Mouse (Mus musculus) gastrocnemius, postnatal 10 days (tissue): ENCODE results near the gene Atf5. TPM values are rescaled to one million over a fixed set of nuclear protein-coding genes. Genes with fewer than 3 reads are reported as not detected.
A peak's percentile ranks its signal among the peaks of the same experiment; 100 is the strongest.

Source experiments
- DNase-seq: peaks from one replicate; pipeline ENCODE4 v3.0.0; 2021; ENCODE audit warnings: mixed read lengths
- long read RNA-seq, 2 experiments: library from polyadenylated mRNA; stranded (forward); transcript quantifications; one replicate each; pipeline ENCODE4 v2.0.0; 2021
- total RNA-seq, 2 experiments: library from RNA; stranded (reverse); gene quantifications; 2 replicates each; pipeline ENCODE4 v1.2.3; 2021

Atf5 gene
- 10 to 100 TPM; 55.1 to 60.5 TPM for total RNA-seq
- long read RNA-seq, experiment 1, partial matches to known transcripts: 14 of 14 reads
- long read RNA-seq, experiment 1, other reads (novel, unspliced or antisense): 0 of 14 reads
- long read RNA-seq, experiment 2, partial matches to known transcripts: 5 of 6 reads
- long read RNA-seq, experiment 2, other reads (novel, unspliced or antisense): 0 of 6 reads

DNA sequence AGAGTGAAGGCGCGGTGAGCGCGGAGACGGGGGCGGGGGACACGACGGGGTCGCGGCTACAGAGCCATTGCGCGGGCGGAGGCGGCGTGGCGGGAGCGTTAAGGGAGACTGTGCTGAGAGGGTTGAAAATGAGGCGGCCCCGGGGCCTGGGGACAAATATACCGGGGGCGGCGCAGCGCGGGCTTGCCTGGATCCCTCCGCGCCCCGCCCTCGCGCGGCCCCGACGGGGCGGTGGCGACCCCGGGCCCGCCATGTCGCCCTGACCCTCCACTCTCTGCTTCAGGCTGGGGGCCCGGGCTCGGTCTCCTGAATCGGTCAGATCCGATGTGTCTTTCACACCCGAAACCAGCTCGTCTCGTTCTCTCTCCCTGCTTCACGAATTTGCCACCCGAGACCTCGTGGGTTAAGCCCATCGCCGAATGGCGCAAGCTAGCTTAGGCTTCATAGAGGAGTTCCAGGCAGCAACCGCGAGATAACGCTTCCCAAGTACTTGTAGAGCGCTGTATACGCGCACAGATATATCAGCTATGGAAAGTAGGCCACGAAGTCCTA lies at the start of gene Atf5:
Gene Atf5 (minus strand): TSS at position 189 of the 552 bp plus-strand sequence.
- peak; percentile 77 for DNase-seq

DNA sequence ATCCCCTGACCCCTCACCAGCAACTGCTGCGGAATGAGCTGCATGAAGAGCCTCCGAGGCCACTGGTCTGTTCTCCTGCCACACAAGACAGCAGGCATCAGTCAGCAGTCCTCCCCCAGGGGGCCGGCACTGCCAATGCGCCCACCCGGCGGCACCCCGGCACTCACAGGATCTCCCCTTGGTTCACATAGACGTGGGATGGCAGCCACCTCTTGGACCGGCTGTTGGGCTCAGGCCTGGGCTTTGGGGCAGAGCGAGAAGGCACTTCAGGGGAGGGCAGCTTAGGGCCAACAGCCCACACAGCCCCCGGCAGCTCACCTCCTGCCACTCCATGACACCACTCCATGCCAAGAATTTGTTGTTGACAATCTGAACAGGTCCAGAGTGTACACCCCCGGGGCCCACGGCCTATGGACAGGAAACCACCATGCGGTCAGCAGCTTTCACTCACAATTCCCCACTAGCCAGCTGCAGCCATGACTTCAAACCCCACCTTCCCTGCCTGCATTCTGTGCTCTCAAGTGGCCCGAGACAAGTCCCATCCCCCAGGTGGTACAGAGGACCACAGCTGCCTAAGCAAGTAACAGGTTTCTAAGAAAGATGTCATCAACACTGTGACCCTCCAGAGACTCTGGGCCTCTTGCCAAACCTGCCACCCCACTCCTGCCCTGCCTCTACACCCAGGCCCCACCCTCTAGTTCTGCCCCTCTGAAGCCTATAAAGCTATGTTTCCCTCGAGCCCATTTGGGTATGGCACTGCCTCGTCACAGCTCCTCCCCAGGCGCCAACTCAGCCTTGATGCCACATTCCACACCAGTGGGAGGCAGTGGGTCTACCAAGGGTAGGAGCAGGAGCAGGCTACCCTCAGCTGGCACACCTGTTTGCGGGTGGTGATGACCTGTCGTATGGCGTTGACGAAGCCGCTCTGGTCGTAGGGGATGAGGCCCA lies 48.4 kb upstream of the Atf5 start:
- peak; percentile 44 for DNase-seq

DNA sequence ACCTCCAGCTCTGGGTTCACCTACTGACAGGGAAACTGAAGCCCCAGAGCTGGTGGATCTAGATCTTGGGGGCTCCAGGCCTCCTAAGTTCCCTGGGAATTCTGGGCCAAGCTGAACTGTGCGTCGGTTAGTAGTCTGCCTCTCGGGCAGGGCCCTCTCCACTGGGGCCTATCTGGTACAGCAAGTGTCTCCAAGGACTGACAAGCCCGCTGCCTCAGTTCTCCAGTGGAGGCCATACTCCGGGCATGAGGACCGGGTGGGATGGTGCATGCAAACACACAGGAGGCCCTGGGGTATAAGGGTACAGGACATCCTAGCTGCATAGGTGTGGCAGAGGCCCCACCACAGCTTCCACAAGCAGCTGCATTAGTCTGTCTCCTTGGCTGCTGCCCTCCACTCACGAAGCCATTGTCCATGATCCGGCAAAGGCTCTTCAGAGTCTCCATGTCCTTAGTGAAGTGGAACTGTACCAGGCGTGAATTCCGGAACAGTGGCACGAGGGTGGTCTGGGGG lies 47.6 kb upstream of the Atf5 start:
- DNase-seq: no peak

DNA sequence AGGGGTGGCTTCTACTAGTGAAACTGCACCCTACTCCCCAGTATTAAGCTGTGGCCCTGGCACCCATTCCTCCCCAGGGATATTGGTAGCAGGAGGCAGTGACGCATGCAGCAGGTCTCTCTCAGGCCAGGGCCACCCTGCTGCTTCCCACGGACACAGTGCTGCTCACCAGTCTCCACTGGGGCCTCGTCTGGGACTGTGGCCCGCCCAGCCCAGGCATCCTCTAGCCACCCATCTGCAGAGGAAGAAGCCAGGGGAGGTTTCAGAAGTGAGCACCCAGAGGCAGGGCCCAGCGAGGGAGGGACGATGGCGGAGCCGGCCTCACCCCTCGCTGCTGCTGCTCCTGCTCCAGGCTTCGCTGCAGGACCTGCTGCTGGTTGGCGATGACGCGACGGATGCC lies 46.8 kb upstream of the Atf5 start:
- no peak for DNase-seq

DNA sequence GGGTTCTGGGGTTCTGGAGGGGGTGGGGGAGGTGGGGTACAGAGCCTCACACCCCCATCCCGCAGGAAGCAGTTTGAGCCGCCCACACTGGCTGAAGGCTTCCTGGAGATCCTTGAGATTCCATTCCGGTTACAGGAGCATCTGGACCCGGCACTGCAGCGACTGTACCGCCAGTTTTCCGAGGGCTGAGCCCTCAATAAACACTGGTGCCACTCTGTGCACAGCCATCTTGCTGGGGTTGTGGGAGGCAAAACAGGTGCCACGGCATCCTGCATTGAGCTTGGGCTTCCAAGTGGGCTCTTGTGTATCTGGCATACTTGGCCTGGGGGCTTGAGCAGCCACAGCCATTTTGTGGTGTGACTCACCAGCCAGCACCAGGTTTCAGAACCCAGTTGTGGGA lies 46.0 kb upstream of the Atf5 start:
- no peak for DNase-seq

DNA sequence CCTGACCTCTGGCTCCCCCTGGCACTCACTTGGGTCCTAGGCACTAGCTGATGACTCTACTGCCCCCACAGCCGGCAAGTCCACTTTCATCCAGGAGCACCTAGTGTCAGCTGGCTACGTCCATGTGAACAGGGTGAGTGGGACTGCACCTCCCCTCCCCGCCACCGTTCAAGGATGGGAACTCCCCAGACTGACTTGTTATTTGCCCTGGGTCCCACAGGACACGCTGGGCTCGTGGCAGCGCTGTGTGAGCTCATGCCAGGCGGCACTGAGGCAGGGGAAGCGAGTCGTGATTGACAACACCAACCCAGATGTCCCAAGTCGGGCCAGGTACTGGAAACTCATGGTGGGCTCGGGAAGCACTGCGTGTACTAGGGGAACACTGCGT lies 45.0 kb upstream of the Atf5 start:
- no peak for DNase-seq

DNA sequence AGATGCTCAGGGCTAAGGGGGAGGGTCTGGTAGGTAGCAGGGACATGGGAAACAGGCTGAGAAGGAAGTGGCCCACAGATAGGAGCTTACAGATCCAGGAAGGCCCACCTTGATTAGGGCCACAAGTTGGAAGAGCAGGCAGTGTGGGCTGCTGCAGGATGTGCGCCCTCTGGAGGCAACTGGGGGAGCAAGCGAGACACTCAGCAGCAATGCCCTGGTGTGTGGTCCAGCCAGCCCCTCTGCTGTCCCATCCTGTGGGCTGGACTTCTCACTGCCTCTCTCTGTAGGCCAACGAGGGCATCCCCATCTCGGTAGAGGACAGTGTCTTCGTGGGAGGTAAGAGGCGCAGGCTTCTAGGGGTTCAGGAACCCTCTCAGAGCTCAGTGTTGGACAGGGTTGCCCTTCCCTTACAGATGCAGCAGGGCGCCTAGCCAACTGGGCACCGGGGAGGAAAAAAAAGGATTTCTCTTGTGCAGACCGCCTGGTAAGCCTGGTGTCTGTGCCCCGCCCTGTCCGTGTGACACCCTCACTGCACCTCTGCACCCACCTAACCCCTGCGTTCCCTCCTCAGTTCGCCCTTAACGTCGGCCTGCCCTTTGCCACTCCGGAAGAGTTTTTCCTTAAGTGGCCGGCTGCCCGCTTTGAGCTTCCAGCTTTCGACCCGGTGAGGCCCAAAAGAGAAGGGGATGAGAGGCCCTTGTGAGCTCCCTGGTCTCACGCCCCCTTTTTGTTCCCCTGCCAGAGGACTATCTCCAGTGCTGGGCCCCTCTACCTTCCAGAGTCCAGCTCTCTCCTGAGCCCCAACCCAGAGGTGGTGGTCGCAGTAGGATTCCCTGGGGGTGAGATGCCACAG lies 44.3 kb upstream of the Atf5 start:
- DNase-seq: peak; percentile 85

DNA sequence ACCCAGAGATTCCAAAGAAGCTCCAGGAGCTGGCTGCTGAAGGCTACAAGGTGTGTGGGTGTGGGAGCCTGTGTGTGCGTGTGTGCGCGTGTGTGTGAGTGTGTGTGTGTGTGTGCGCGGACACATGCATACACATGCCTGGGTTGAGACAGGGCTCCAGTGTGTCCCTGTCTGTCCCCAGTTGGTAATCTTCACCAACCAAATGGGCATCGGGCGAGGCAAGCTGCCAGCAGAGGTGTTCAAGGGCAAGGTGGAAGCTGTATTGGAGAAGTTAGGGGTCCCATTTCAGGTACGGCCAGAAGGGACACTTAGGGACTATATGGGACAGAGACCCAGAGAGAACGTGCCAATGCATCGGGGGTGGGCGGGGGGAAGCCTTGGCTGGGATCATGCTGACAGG lies 43.4 kb upstream of the Atf5 start:
- no peak for DNase-seq

DNA sequence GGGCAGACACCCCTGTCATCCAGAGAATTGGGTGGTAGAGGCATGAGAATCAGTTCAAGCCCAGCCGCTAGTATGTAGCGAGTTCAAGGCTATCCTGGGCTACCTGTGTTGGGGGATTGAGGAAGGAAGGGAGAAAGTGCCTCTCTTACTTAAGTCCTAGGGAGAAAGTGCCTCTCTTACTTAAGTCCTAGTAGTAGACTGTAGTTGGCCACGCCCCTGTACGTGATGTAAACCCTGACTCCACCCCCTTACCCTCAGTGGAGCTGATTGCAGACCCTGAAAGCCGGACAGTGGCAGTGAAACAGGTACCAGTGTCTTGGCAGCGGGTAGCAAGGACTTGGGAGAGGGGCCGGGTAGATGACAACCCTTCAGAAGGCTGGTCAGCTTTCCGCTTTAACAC lies 41.4 kb upstream of the Atf5 start:
- no peak for DNase-seq

DNA sequence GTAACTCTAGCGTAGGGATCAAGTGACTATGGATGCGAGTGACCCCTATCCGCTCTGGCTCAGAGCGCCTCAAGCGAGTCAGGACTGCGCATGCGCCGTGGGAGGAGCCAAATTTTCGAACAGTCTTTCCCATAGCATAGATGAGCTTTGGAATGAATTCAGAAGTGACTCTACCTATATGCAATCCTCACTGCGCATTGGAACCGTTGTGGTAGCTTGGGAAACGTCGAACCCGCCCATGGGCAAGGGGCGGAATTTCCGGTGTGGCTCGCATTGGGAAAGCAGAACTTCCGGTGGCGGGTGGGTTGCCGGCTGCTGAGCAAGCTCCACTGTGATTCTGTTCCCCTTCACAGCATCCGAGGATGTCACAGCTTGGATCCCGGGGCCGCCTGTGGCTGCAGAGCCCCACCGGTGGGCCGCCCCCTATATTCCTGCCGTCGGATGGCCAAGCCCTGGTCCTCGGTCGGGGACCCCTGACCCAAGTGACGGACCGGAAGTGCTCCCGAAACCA lies 40.6 kb upstream of the Atf5 start, which contains the start of gene Pnkp:
Gene Pnkp (plus strand): TSS at position 98 of the 511 bp plus-strand sequence.
- DNase-seq: peak; percentile 75

DNA sequence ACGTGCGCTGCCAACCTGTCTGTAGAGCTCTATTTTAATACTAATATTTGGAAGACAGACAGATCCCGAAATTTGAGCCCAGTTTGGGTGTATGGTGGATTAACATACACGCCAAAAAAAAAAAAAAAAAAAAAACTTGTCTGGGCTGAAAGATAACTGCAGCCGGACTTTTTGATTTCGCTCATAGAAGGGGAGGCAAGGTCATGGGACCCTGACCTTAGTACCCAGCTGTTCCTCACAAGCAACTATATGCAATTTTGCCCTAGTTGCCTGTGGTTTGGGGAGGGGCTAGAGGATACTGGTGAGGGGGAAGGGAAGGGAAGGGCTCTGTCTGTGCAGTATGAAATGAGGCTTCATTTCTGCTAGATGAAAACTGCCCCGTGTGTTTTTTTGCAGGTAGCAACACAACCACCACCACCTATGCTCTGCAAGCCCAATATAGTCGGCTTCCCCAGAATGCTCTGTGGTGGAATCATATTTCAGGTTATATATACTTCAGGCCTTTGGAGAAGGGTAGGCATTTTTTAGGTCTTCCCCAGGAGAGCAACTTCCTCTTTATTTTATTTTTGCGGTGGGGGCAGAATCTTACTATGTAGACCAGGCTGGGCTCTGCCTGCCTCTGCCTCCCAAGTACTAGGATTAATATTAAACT lies 39.9 kb upstream of the Atf5 start:
- no peak for DNase-seq

DNA sequence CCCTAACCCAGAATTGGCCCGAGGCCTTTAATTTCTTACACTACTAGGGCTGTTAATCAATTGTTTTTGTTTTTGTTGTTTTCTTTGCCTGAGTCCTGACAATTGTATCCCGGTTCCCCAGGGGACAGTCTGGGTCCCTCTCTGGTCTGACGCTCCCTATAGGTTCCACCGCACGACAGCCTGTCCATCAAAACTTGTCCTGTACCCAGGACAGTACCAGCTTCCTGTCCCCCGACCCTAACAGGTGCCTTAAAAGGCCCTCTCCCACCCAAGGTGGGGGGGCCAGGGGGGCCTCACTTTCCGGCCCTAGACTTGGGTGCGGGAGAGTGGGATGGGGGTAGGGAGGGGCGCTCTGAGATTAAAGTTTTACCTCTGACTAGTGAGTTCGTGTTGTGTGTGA lies 38.6 kb upstream of the Atf5 start:
- no peak for DNase-seq

DNA sequence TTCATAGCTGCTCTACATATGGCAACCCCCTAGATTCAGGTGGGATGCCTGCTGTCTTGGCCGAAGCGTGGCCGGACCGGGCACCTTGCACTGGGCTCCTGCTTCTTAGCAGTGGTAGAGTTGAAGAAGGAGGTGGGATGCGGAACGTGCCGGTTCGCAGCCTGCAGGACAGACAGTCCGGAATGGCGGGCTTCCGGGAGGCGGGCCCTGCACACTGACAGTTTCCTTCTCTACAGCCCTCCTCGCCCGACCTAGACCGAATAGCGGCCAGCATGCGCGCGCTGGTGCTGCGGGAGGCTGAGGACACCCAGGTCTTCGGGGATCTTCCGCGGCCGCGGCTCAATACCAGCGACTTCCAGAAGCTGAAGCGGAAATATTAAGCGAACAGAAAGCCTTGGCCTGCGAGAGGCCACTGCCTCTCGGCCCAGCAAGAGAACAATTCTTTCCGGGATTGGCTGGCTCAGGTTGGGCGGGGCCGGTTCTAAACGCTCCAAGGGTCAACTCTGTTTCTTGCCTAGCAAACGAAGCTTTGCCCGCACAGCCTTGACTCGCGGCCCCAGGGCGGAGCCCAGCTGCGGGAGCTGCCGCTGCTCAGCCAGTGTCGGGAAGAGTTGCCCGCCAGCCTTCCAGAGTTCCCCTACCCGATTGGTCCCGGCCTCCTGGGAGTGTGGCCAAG lies 38.0 kb upstream of the Atf5 start:
- peak; percentile 80 for DNase-seq

DNA sequence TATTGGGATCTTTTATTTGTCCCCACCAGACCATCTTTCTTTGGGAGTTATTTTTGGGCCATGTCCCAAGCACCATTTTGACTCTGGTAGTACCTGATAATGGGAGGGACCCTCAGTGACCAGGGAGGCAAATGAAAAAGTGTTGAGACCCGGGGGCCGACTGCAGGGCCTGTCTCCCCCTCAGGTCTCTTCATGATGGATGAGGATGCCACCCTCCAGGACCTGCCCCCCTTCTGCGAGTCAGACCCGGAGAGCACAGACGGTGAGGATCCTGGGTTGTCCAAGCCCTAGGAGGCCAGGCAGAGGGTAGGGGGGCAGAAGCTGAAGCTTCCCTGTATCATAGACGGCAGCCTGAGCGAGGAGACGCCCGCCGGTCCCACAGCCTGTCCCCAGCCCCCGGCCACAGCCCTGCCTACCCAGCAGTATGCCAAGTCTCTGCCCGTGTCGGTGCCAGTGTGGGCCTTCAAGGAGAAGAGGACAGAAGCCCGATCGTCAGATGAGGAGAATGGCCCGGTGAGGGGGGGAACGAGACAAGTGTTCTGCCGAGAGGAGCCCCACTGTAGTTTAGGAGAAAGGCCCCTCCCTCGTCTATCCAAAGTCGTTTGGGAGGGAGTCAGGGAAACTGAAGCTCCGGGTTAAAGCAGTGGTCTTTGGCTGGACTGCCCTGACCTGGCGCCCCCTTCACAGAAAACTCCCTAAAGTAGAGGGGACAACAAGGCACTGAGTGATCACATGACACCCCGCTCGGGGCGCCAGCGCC lies 37.3 kb upstream of the Atf5 start:
- no peak for DNase-seq

DNA sequence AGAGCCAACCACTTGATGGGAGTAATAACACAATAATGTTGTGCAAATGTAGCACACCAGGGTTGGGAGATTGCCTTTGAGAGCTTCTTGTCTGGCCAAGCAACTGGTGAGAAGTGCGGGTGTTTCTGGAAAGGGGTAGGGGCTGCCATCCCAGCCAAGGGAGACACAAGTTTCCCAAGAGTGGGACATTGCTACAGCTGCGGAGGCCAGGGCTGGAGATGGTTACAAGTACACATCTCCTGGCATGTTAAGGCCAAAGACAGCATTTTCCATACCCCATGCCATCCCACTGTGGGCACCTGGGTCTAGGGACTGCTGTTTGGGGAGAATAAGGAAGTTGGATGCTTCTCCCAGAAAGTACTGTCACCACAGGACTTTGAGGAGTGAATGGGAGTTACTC lies 36.6 kb upstream of the Atf5 start:
- no peak for DNase-seq

DNA sequence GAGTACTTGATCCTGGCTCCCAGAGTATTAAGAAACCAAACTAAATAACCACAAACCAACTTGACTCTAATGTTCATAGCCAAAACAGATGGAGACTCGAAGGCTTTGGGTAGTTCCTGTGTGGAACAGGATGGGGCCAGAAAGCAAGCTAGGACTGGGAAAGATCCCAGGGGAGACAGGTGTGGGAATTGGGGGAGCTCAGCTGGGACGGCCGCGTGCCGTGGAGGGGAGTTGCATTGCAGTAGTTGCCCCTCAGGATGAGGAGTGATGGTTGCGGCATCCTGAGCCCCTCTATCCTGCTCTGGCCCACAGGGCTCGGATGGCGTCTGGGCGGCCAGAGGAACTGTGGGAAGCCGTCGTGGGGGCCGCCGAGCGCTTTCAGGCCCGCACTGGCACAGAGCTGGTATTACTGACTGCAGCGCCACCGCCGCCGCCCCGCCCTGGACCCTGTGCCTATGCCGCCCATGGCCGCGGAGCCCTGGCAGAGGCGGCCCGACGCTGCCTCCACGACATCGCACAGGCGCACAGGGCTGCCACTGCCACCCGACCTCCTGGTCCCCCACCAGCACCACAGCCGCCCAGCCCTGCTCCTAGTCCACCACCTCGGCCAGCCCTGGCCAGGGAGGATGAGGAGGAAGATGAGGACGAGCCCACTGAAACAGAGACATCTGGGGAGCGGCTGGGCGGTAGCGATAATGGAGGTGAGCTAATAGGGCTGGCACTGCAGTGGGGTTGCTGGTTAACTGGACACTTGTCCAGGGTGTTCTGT lies 36.0 kb upstream of the Atf5 start:
- DNase-seq: no peak

DNA sequence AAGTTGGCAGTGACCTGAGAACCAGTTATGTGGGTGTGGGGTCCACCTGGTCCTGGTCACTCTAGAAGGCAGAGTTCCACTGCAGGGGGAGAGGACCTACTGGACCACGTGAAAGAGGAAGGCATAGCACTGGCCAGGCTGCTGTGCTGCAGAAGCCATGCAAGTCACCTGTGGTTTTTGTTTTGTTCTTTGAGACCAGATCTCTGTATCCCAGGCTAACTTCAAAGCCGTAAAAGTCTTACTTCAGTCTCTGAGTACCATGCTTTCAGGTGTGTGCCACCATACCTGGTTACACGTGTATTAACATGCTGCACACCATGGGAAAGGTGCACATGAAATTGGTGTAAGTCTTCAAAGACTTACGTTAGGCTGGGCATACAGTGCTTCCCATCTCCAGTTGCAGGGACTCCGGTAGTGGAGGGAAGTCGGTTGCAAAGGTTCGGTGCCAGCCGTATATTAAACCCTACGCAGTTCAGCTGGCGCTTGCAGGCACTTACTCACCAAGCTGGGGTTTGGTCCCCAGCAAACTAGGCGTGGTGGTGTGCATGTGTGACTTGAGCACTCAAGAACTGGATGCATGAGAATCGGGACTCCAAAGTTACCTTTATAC lies 35.3 kb upstream of the Atf5 start:
- no peak for DNase-seq

DNA sequence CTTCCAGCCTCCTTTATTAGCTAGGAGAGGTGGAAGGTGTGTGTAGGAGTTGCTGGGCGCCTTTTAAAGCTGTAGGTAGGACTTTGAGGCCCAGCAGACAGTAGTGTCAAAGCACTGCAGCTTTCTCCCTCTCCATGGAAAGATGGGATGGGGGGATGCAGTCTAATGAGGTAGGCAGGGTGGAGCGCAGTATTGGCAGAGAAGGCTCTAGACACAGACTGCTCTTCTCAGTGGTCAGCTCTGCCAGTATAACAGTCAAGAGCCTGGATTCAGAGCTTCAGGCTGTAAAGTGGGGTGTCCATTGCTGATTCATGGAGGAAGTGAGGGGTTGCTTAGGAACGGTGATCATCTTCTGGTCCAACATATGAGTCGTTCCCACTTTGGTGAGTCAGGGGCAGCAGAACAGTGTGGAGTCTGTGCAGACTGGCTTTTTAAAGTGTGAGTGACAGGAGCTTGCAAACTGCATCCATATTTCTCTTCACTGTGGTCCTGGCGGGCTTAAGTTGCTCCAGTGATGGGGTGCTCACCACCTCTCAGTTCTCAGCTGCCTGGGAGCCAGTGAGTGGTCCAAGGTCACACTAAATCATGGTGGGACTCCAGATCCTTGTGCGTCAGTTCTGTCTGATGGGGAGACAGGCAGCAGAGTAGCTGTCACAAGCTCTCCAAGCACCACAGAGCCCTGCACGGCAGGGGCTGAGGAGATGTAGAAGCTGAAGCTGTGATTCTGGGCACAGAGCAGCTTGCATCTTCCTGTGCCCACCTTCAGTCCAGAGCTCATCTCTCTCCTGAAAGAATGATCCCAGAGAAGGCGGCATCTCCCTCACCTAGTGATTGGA lies 34.5 kb upstream of the Atf5 start:
- DNase-seq: no peak
